Mouse (Mus musculus): ENCODE measurements at regions not wholly inside any gene's neighbourhood (a gene's known extent, or its start where the extent isn't known, plus 50 kb on each side); places are given as distances from the start of the nearest gene placed in this dataset.

DNA sequence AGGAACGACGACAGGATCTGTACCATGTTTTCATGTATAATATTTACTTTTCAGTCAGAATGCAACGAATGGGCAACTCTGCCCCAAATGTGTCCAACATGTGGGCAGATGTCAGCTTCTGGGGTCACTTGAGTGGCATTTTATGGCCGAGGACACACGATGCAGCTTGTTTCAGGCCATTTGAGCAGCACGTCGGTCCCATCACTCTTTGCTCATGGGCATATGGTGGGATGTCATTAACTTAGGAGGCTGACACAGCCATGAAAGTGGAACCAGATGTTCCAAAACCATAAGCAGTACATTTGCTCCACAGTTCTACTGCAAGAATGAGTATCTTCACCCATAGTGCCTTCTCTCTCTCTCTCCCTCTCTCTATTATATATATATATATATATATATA is 499.1 kb upstream of the Sox9 start:
- intact Hi-C loops (cut with DNase I) = no loop called here
- no peak for DNase-seq

DNA sequence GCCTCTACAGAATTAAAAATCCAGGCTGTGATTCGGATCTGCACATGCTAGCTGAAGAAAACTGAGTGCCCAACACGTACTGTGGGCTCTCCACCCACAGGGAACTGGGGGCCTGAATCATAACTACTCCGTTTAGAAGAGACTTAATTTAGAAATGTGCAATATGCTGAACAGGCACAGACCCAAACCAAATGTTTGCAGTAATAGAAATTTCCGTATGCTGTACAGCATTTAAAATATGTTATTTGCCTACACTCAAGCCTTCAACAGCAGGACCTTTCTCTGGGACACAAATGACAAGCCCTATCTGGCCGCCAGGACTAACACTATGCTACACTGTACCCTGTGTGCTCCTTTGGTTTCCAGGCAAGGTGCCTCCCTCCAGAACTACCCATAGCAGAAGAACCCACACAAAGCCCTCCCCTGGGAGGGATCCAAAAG is 483.1 kb upstream of the Sox9 start:
- DNase-seq = no peak
- intact Hi-C loops (cut with DNase I) = no loop called here

DNA sequence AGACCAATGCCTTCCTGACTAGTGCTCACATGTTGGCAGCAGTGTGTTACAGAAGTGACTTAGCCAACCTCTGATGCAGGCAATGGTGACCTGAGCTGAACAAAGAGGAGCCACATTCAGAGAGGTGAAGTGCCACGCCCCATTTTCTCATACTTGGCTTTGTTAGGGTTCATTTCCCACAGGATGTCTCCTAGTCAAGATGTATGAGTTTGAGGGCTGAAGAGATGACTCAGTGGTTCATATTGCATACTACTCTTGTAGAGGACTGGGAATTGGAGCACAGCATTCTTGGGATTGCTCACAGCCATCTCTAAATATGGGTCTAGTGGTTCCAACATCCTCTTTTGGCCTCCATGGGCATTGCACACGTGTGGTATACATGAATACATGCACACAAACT is 478.9 kb upstream of the Sox9 start:
- DNase-seq = no peak

DNA sequence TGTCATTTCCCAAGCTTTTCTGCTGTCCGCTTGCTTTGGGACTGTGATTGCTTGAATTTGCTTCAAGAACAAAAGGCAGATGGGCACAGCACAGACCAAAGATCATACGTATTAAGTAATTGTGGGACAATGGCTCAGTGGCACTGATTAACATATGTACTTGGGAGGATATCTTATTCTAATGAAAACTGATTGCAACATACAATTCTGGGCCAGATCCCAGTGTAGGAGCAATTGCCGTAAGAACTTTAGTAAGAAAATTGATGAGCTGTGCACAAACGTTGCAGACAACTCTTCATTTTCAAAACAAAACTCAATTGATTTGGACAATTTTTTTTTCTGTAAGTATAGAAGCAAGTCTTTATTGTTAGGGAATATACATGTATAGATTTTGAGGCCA is 456.2 kb upstream of the Sox9 start:
- intact Hi-C loops (cut with DNase I) = no loop called here
- DNase-seq = no peak

More for the DNA sequence above, 478.9 kb upstream of the Sox9 start:
- intact Hi-C loops (cut with DNase I) = no loop called here

DNA sequence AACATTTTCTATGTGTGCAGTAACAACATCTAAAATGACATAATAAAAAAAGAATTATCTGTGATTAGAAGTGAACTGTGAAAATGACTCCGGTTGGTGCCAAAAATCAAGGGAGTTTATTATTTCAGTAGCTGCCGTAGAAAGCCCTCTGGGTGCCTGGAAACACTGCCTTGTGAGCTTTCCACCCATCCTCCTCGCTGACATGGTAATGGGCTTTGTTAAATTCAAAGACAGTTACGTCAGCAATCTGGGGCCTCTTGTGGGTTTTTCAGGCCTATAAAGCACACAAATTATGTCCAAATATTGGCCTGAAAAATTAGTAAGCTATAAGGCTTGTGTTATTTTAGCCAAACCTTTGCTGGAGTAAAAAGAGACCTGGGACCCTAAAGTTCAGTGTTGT is 454.4 kb upstream of the Sox9 start:
- intact Hi-C loops (cut with DNase I) = no loop called here

DNA sequence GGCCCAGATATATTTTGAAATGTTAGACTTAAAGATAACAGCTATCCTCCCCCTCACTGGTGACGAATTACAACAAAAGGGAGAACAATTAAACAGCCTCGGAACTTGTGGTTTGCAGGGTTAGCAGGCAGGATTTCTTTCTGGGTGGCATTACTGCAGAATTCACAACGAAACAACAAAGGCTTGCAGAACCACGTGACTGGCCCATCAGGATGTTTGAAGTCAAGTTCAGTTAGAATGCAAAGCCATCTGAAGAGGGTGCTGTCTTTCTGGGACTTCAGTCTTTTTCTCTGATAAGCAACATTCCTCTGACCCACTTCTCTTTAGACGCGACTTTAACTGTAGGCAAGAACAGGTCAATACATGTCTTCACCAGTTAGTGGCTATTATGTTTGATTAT is 436.9 kb upstream of the Sox9 start:
- intact Hi-C loops (cut with DNase I) = no loop called here
- no peak for DNase-seq

More for the DNA sequence above, 454.4 kb upstream of the Sox9 start:
- no peak for DNase-seq

DNA sequence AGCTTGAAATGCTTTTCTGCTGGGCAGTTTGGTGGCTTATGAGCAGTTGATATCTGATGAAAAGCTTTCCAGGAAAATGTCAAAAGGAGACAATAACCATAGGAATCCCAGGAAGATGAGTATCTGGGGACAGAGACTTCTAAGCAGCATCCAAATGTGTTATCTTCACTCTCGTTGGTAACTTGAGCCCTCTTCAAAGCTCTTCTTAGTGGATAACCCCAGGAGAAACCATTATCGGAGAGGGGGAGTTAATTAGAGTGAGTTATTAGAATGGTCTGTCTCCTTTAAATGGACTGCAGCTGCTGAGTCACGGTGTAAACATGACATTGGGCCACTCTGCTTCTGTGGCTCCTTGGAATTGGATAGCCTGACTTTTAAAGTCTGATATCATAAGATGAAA is 436.4 kb upstream of the Sox9 start:
- intact Hi-C loops (cut with DNase I) = no loop called here
- DNase-seq = no peak

DNA sequence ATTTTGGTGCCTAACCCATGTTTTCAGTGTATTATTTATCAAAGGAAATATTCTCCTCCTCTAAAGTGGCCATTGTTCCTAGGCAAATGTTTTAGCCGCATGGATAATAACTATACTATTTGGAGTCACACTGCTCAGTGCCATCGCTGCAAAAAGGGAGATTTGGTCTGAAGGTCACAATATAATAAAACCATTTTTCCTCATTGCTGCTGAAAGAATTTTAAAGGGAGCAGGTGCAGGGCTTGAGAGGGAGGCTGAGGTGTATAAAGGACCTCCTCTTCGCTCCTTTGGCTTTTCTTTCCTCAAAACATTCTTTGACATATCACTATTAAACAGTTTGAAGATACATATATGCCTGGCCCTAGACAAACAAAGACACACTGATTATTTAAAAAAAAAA is 435.9 kb upstream of the Sox9 start:
- no peak for DNase-seq
- intact Hi-C loops (cut with DNase I) = no loop called here

DNA sequence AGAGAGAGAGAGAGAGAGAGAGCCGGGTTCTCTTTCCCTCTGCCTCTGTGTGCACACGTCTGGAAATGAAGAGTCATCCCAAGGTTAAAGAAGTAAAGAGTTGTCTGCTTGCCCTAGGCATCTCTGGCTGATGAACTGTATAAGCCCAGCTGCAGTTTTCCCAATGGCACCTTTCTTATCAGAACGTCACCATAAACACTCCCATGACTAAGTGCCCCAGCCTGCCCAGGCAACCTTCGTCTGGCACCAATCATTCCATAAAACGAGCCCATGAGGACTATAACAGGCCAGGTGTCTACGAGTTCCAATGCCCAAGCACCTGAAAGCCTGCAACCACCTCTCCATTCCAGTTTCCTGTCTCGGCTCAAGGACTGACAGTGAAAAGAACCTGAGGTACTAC is 435.5 kb upstream of the Sox9 start:
- DNase-seq = no peak
- intact Hi-C loops (cut with DNase I) = no loop called here

DNA sequence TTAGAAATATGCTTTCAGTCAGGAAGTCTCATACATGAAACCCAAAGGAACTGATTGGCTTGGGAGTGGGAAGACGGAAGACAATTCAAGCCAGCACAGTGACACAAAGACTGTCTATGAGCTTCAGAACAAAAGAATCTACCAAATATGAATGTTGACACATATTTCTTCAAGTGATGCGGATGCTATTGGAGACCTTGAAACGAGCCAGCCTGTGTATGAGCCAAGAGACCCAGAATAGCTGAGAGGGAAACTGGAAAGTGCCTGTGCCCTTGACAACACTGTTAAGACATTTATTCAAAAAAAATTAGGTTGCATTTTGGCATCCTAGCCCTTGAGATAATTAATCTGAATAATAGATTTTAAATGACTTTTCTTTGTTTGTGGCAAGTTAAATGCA is 426.7 kb upstream of the Sox9 start:
- intact Hi-C loops (cut with DNase I) = no loop called here
- no peak for DNase-seq

DNA sequence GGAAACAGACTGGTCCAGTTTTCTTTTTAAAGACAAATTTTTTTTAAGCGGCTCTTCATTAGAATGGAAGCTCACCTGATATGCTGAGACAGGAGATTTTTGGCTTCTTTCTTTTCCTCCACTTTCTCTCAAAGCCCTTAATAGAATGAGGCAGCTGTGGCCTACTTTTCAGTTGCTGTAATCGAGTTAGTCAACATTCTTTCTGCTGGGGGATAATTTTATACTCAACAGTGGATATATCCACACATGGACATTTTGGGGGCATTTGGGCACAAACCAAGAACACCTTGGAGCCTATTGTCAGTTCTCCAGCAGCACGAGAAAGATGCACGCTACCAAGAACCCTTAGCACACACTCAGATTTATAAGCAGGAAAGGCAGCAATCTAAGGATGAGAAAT is 415.3 kb upstream of the Sox9 start:
- intact Hi-C loops (cut with DNase I) = no loop called here
- DNase-seq = no peak

DNA sequence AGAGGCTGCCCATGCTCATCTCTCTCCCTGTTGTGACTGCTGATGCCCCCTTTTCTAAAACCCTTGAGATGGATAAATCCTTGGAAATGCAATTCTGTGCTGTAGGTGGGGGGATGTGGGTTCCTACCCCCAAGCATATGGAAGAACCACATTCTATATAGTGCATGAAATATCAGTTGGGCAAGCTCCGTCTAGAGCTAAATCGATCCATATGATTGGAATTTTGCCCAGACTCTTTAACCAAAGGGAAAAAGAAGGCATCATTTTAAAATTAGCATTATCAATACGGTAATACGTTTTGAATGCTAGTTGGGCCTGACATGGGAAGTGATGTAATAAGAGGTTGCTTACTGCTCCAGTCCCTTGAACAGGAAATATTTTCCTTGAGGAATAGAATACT is 411.1 kb upstream of the Sox9 start:
- no peak for DNase-seq
- intact Hi-C loops (cut with DNase I) = no loop called here

DNA sequence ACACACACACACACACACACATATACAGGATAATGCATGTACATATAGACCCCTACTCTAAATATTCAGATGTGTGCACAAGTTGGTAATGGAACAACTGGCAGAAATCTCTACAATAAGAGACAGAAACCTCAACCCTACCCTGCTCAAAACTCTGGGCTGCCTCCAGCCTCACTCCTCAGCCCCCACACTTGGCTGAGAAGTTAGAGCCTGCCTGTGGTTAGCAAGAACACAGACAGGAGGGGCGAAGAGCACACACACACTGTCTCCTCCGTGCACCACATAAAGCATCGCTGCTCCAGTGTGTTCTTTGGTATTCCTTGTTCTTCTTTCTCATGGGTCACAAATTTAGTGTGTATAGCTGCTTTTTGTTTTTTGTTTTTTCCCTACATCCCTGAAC is 382.0 kb upstream of the Sox9 start:
- no peak for DNase-seq
- intact Hi-C loops (cut with DNase I) = no loop called here

DNA sequence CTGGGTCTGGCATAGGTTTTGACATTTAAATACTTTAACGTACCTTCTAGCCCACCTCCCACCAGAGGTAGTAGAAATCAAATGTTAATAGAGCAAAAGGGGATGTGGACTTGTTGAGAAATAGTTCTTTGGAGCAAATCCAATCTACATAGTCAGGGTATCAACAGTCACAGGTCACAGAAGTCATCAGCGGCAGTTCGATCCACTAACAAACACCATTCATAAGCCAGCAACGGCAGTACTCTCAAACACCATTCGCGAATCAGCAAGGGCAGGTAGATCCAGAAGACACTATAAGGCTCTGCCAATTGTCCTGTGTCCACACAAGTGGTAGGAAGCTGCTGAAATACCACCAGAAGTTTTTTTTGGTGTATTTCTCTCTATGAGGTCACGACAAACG is 374.3 kb upstream of the Sox9 start:
- intact Hi-C loops (cut with DNase I) = no loop called here
- no peak for DNase-seq

DNA sequence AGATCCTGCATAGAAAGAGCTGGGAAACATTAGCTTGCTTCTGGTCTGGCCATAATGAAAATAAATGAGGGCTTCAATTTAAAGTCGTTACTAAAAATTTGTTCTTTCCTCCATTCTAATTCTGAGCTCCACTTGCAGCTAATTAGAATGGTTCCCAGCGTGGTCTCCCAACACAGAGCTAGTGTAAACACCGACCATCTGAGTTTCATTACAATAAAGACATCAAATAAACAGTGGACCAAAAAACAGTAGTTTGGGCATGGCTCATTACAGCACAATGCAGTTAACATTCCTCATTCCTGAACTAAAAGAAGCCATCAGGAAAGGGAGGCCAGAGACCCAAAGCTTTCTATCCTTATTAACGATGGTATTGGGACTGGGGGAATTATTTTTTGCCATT is 369.6 kb upstream of the Sox9 start:
- DNase-seq = no peak

DNA sequence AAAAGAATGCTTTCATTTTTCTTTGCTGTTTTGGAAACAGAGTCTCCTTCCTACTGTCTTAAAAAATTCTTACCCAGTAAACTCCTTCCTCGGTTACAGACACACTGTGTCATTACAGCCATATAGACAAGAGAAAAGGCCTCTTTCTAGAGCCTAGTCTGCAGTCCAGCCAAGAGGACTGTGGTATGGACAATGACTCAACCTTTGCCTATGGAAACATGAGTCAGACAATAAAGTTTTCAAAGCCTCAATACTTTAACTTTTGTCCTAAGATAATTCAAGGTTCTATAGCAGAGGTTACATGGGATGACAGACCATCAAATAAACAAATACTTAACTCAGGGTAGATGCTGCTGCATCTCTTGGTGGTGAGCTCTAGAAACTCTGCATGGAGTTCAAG is 339.4 kb upstream of the Sox9 start:
- intact Hi-C loops (cut with DNase I) = no loop called here
- DNase-seq = no peak

More for the DNA sequence above, 369.6 kb upstream of the Sox9 start:
- intact Hi-C loops (cut with DNase I) = no loop called here

DNA sequence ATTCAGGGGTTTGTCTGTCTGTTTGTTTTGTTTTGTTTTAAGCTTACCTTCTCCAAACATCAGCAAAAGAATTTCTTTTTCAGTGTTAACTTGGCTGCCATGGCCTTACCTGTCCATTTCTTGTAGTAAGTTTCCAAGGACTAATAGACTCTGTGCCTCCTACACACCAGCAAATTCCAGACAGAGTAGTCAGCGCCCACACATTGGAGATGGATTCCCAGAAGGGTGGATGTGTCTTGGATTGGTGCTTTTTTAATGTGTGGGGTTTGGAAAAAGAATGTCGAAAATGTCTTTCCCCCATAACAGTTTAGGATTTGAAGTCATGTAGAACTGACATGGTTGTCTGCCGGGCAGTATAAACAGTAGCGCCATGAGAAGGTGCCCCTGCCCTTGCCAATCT is 338.1 kb upstream of the Sox9 start:
- DNase-seq = no peak
- intact Hi-C loops (cut with DNase I) = no loop called here

DNA sequence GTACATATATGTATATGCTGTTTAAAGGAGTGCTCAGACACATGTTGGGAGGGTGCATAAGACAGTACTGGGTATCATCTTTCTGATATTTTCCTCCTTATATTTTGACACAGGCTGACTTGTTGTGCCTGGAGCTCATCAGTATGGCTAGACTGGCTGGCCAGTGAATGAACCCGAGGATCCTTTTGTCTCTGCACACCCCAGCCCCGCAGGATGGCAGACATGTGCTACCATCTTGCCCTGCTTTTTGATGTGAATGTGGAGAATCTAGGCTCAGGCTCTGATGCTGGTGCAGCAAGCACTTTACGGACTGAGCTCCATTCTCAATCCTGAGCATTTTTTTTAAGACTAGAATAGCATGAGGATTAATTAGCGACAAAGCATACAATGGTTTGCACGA is 332.4 kb upstream of the Sox9 start:
- no peak for DNase-seq
- intact Hi-C loops (cut with DNase I) = no loop called here

DNA sequence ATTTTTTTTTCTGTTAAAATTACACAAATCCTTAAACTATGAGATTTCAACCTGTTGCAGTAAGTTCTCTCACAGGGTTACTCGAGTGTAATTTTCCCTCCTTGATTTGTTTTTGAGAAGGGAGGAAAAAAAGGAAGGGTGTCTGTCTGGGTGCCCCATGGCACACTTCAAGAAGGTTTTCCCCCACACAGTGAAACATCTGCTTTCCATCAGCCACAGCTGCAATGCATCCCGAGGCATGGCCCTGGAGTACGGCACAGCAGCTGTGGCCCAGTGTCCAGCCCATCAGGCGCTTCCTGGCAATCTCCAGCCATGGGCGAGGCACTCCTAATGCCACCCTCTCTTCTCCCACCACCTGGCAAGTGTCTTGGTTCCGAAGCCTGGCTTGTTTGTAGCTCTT is 331.8 kb upstream of the Sox9 start:
- no peak for DNase-seq
- intact Hi-C loops (cut with DNase I) = no loop called here

DNA sequence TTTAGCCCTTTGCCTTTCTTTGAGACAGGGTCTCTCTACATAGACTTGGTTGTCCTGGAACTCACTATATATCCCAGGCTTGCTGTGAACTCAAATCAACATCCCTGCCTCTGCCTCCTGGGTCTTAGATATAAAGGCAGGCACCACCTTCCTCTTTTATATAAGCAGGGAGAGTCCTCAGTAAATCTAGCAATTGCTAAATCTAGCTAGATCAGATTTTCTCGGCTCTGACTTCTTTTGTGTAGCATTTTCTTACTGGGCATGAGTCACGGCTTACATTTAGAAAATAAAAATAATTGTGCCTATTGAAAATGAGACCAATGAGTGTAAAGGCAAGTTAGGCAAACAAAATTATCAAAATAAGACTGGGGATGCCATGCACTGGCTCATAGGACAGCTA is 323.9 kb upstream of the Sox9 start:
- intact Hi-C loops (cut with DNase I) = no loop called here
- DNase-seq = no peak

DNA sequence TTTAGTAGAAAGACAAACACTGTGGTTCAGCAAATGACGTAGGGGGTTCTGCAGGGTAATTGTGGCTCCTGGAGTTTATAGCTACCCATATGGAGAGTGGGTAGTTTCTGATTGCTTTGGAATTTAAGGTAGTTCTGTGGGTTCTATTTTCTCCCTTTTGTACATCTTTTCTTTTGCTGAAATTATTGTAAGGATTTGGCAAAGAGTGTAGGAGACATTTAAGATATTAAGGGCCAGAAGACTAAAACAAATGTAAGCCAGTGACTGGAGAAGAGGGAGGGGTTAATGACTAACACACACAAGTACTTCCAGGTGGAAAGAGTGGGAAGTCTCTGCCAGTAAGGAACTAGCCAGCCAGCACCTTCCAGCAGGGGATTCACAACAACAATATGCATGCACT is 318.9 kb upstream of the Sox9 start:
- intact Hi-C loops (cut with DNase I) = no loop called here
- DNase-seq = no peak

DNA sequence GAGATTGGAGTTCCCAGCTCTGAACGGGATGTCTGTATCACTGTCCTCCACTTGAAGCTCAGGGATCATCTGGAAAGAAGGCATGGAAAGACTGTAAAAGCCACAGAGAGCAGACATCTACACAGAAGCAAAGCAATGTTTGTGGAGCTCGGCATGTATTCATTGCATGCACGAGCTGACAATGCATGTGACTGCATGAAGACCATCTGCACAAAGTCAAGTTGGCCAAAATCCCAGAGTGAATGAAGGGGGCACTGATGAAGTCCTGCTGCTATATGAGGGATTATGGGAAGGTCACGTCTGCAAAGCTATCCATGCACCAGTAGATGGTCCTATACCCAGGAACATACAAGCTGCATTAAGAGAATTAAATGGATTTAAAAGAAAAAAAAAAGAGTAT is 317.6 kb upstream of the Sox9 start:
- no peak for DNase-seq
- intact Hi-C loops (cut with DNase I) = no loop called here

DNA sequence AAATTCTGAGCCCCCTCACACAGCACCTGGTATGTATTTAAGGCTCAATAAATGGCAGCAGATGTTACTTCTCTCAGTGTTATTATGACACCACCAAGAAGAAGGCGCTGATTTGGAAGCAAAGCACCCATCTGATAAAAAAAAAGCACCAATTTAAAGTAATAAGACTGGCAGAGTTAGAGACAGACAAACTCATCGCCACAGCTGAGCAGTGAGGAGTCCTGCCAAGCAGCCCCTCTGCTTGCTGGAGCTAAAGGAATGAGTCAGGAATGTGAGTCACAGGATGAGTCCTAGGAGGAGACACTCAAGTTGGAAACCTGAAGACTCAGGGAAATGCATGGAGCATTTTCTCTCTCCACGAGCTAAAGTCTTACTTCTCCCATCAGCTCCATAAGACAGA is 311.7 kb upstream of the Sox9 start:
- DNase-seq = no peak
- intact Hi-C loops (cut with DNase I) = no loop called here

DNA sequence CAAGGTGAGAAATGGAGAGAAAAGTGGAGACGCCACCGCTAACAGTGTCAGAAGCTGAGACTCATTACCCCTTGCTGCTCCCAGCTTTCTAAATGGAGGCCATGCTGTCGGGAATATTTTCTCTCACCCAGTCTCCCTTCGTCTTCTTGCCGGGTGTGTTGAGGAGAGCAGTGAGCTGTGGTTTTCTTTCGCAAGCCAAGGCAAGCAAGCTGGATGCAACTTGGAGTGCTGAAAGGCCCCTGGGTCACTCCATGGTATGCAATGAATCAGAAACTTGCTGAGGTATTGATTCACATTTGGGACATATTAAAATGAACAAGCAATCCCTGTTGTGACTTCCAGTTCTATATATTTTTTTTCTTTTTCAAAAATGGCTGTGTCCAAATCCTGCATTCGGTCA is 308.8 kb upstream of the Sox9 start:
- no peak for DNase-seq
- intact Hi-C loops (cut with DNase I) = no loop called here
